Mouse (Mus musculus) R1 (cell line): ENCODE data around the gene Gprc5c.
A peak's percentile ranks its signal among the peaks of the same experiment; 100 is the strongest.

ENCODE experiments used
- DNase-seq: peaks from one replicate; pipeline ENCODE4 v3.0.0-alpha.2; 2018; ENCODE audit warnings: low read depth, low spot score

The Gprc5c gene

GRCm38 (mm10) chr11:114907567-114907966, 56.6 kb downstream of the Gprc5c start:
- DNase-seq, result no peak

GRCm38 (mm10) chr11:114908086-114908485, 57.1 kb downstream of the Gprc5c start:
- DNase-seq, result no peak

- DNase-seq, result peak; percentile 38
Measured at GRCm38 (mm10) chr11:114909538-114909937, 58.6 kb downstream of the Gprc5c start.

- peak; percentile 73 for DNase-seq
Measured at GRCm38 (mm10) chr11:114912847-114913246, 61.9 kb downstream of the Gprc5c start.

GRCm38 (mm10) chr11:114914978-114915377, 64.0 kb downstream of the Gprc5c start:
- no peak for DNase-seq

GRCm38 (mm10) chr11:114917120-114917519, 66.2 kb downstream of the Gprc5c start:
- DNase-seq, result no peak
